Mouse (Mus musculus): ENCODE results near the gene Slc46a2.

Slc46a2 gene

GRCm38 (mm10) chr4:59859693-59860425, 55.0 kb downstream of the Slc46a2 start:
- peak; percentile 51 for DNase-seq (ENCODE audit: low read depth, low spot score)

Measured in ZHBTc4 (cell line).